Mouse (Mus musculus) forebrain, embryonic 12.5 days (tissue): ENCODE measurements around the gene Col4a3bp. TPM values are rescaled to one million over a fixed set of nuclear protein-coding genes. Genes with fewer than 3 reads are reported as not detected.
A peak's percentile ranks its signal among the peaks of the same experiment; 100 is the strongest.
"Not testable (repeated sequence)": the region's sequence is repeated elsewhere in the genome, so short reads cannot be mapped to it uniquely, and the experiment has no call there.

Experiments used
- ATAC-seq: fragments of 200-750 bp; cut with Nextera tagmentation; 2 replicates; pipeline ENCODE4 v1.8.0; 2017; ENCODE audit warnings: moderate TSS enrichment; ENCODE audit not compliant: low FRiP score
- H3K27ac ChIP-seq: fragments of 300-500 bp; sonication (generic); 2 replicates; pipeline ENCODE4 v1.5.1; 2016; ENCODE audit warnings: mild to moderate bottlenecking
- H3K27me3 ChIP-seq: fragments of 300-500 bp; sonication (generic); 2 replicates; pipeline ENCODE4 v1.6.1; 2016; ENCODE audit warnings: mild to moderate bottlenecking
- H3K36me3 ChIP-seq: fragments of 300-500 bp; sonication (generic); replicated peaks from 2 replicates; pipeline ENCODE4 v1.6.1; 2016; ENCODE audit warnings: mild to moderate bottlenecking
- H3K4me1 ChIP-seq: fragments of 300-500 bp; sonication (generic); 2 replicates; pipeline ENCODE4 v1.6.1; 2016
- H3K4me2 ChIP-seq: fragments of 300-500 bp; sonication (generic); 2 replicates; pipeline ENCODE4 v1.6.1; 2016; ENCODE audit warnings: mild to moderate bottlenecking, moderate library complexity
- H3K4me3 ChIP-seq: fragments of 300-500 bp; sonication (generic); replicated peaks from 2 replicates; pipeline ENCODE4 v1.5.1; 2016; ENCODE audit warnings: mild to moderate bottlenecking
- H3K9ac ChIP-seq: fragments of 300-500 bp; sonication (generic); 2 replicates; pipeline ENCODE4 v1.6.1; 2016; ENCODE audit warnings: mild to moderate bottlenecking
- H3K9me3 ChIP-seq: fragments of 300-500 bp; sonication (generic); 2 replicates; pipeline ENCODE4 v1.6.1; 2016
- WGBS: fragments of 180-500 bp; shearing (Covaris S2); methylation state at CpG from one replicate; pipeline ENCODE4 v1.1.7; 2016; 5-methylcytosine and 5-hydroxymethylcytosine counted together
- polyA plus RNA-seq: library from polyadenylated mRNA; unstranded; fragments of >200 nt; fragmentation: Nextera tagmentation; extraction: Ambion mirVana; gene quantifications from 2 replicates; pipeline ENCODE4 v1.2.1, GENCODE M21; 2016

The Col4a3bp gene
- polyA plus RNA-seq, 1 experiment from 2014 or later = 10.8 TPM

GRCm38 (mm10) chr13:96663120-96663519, 120.7 kb downstream of the Col4a3bp start:
- not testable (repeated sequence) for H3K4me2 ChIP-seq, ATAC-seq, H3K27me3 ChIP-seq, H3K9me3 ChIP-seq, H3K4me3 ChIP-seq, H3K27ac ChIP-seq, H3K9ac ChIP-seq
- H3K36me3 ChIP-seq = peaks cover 81% of the 10 kb centered on the region
- peaks cover 28% of the 10 kb centered on the region for H3K4me1 ChIP-seq
- WGBS = 97% methylated on average over 4 of the region's 4 CpGs

DNA sequence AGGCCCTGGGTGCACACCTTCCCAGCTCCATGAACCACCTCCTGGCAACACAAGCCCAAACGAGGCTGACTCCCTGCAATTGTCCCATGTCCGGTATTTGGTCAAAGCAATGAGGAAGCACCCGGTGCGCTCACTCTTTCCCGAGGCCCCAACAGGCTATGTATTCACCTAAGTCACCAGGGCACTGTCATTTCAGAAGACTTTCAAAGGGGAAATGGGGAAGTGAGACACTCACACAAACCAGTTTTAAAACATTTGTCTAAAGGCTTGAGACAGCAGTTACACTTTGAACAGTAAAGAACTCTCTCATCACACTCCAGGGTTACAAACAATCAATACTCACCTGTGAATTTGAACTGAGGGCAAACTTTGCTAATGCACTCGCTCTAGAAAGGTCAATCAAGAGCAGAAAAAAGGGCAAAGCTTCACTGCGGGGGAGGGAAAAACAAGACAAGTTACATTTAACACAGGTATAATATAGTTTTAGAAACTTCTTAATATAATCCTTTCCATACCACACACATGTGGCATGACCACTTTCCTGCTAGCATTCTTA, 122.1 kb downstream of the Col4a3bp start:
- H3K4me2 ChIP-seq = no peak overlapping the region
- no peak overlapping the region for H3K4me3 ChIP-seq
- no peak overlapping the region for H3K27ac ChIP-seq
- H3K36me3 ChIP-seq = peaks cover 67% of the 10 kb centered on the region
- 91% methylated on average over 7 of the region's 7 CpGs for WGBS
- no peaks in the 10 kb centered on the region for H3K9me3 ChIP-seq
- no peak overlapping the region for H3K9ac ChIP-seq
- no peak for ATAC-seq
- H3K27me3 ChIP-seq = no peaks in the 10 kb centered on the region
- H3K4me1 ChIP-seq = peaks cover 41% of the 10 kb centered on the region

GRCm38 (mm10) chr13:96670019-96670405, 127.6 kb downstream of the Col4a3bp start:
- no peaks in the 10 kb centered on the region for H3K27me3 ChIP-seq
- peaks cover 40% of the 10 kb centered on the region for H3K4me1 ChIP-seq
- H3K4me2 ChIP-seq = peak overlapping the region; percentile 79
- peaks cover 16% of the 10 kb centered on the region for H3K36me3 ChIP-seq
- no peak for ATAC-seq
- H3K9ac ChIP-seq = peak overlapping the region; percentile 97
- peak overlapping the region; percentile 97 for H3K27ac ChIP-seq
- no peaks in the 10 kb centered on the region for H3K9me3 ChIP-seq
- peak overlapping the region; percentile 98 for H3K4me3 ChIP-seq
- 5% methylated on average over 13 of the region's 13 CpGs for WGBS

DNA sequence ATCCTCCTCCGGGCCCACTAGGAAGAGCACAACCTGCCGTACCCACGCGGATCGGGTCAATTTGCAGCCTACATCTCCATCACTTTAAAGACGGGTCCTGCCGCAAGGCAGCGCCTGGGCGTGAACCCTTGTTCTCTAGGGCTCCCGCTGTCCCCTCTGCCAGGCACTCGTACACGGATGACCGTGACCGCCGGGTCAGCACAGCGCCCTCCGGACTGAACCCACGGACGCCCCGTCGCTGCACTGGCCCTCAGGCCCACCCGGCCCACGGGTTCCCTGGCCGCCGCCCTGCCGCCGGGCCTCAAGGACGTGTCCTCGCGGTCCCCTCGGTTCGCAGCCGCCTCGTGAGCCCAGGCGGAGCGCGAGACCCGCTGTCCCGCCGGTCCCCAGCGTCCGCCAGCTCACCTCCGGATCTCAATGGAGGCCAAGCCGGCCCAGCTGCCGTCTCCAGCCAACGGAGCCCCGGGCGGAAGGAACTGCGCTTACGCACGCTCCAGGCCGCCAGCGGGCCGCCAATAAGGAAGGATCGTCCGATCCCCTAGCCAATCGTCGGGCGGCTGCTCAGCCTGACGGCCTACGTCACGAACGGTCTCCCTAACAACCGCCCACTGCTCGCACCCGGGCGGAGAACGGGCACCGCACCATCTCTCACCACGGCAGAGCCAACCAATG, 128.1 kb downstream of the Col4a3bp start, which contains the start of gene Hmgcr:
Gene Hmgcr (minus strand): TSS at position 531 of the 672 bp plus-strand sequence.
- peak within 1 kb of the TSS; percentile 97 for H3K27ac ChIP-seq
- peaks cover 40% of the 10 kb centered on the region for H3K4me1 ChIP-seq
- no peaks in the 10 kb centered on the region for H3K27me3 ChIP-seq
- H3K36me3 ChIP-seq = peaks cover 11% of the 10 kb centered on the region
- H3K9ac ChIP-seq = peak within 1 kb of the TSS; percentile 97
- no peaks in the 10 kb centered on the region for H3K9me3 ChIP-seq
- H3K4me2 ChIP-seq = peak within 1 kb of the TSS; percentile 79
- under 1% methylated on average over 69 of the region's 70 CpGs for WGBS
- peak; percentile 100 for ATAC-seq
- peak within 1 kb of the TSS; percentile 98 for H3K4me3 ChIP-seq

GRCm38 (mm10) chr13:96671078-96671905, 128.9 kb downstream of the Col4a3bp start:
- 15% methylated on average over 31 of the region's 31 CpGs for WGBS
- no peak for ATAC-seq
- H3K36me3 ChIP-seq = peaks cover 5% of the 10 kb centered on the region; the same call in 1 of the 2 replicates
- H3K27me3 ChIP-seq = no peaks in the 10 kb centered on the region
- H3K4me1 ChIP-seq = peaks cover 37% of the 10 kb centered on the region
- H3K4me3 ChIP-seq = peak overlapping the region; percentile 98
- H3K4me2 ChIP-seq = peak overlapping the region; percentile 53
- H3K9me3 ChIP-seq = no peaks in the 10 kb centered on the region
- H3K27ac ChIP-seq = peak overlapping the region; percentile 97
- H3K9ac ChIP-seq = peak overlapping the region; percentile 55

DNA sequence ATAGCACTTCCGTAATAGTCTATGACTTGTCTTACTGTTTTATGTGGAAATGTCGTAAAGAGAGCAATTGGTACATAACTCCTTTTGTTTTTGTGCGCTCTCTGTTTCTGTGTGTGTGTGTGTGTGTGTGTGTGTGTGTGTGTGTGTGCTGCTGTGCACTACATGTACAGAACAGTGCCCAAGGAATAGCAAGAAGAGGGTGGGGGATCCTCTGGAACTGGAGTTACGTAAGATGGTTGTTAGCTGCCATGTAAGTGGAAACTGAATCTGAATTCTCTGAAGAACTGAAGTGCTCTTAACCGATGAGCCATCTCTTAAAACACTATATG, 129.5 kb downstream of the Col4a3bp start:
- 88% methylated on average over 5 of the region's 5 CpGs for WGBS
- Histone ChIP-seq H3K27ac (peak overlapping the region; percentile 97; the same call in 1 of the 2 replicates), H3K4me2 (no peak overlapping the region), H3K4me3 (no peak overlapping the region), H3K36me3 (no peaks in the 10 kb centered on the region), H3K9me3 (no peaks in the 10 kb centered on the region), H3K9ac (no peak overlapping the region), H3K27me3 (no peaks in the 10 kb centered on the region), H3K4me1 (peaks cover 31% of the 10 kb centered on the region)
- ATAC-seq = no peak

- 83% methylated on average over 6 of the region's 6 CpGs for WGBS
- Histone ChIP-seq H3K36me3 (no peaks in the 10 kb centered on the region), H3K4me1 (peaks cover 27% of the 10 kb centered on the region), H3K4me3 (no peak overlapping the region), H3K4me2 (no peak overlapping the region), H3K27ac (no peak overlapping the region), H3K9ac (no peak overlapping the region), H3K9me3 (no peaks in the 10 kb centered on the region), H3K27me3 (no peaks in the 10 kb centered on the region)
- ATAC-seq = no peak
Observed at GRCm38 (mm10) chr13:96672276-96672675, 129.9 kb downstream of the Col4a3bp start.

DNA sequence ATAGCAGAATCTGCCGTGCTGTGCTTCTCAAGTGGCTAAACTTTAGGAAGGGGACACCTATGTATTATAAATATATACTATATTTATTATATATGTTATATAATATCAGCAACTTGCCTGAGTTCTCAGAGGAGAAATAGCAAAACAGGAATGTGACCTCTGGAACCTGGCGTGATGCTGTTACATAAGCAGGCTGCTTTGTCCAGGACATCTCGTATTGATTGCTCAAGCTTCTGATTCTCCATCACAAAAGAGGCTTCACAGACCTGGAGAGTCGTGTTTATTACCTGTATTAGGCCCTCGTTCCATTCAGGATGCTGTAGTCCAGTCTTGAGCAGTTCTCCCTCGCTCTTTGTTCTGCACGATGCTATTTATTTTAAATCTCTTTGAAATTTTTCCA, 131.4 kb downstream of the Col4a3bp start:
- Histone ChIP-seq H3K4me2 (no peak overlapping the region), H3K4me1 (peaks cover 12% of the 10 kb centered on the region), H3K36me3 (no peaks in the 10 kb centered on the region), H3K27ac (no peak overlapping the region), H3K9ac (no peak overlapping the region), H3K4me3 (no peak overlapping the region), H3K27me3 (no peaks in the 10 kb centered on the region), H3K9me3 (no peaks in the 10 kb centered on the region)
- whole genome bisulfite sequencing = 84% methylated on average over 7 of the region's 7 CpGs
- ATAC-seq = no peak

GRCm38 (mm10) chr13:96675756-96676155, 133.3 kb downstream of the Col4a3bp start:
- H3K4me1 ChIP-seq = 0 out of 2 replicates have a peak, but pooled peaks cover 6% of the 10 kb centered on the region
- no peak overlapping the region for H3K4me2 ChIP-seq
- H3K4me3 ChIP-seq = no peak overlapping the region
- no peaks in the 10 kb centered on the region for H3K27me3 ChIP-seq
- ATAC-seq = no peak
- no peaks in the 10 kb centered on the region for H3K9me3 ChIP-seq
- 84% methylated on average over 6 of the region's 6 CpGs for WGBS
- no peak overlapping the region for H3K27ac ChIP-seq
- H3K36me3 ChIP-seq = no peaks in the 10 kb centered on the region
- no peak overlapping the region for H3K9ac ChIP-seq

GRCm38 (mm10) chr13:96677071-96677470, 134.7 kb downstream of the Col4a3bp start:
- Histone ChIP-seq H3K27me3 (no peaks in the 10 kb centered on the region), H3K36me3 (no peaks in the 10 kb centered on the region), H3K9me3 (no peaks in the 10 kb centered on the region), H3K4me3 (no peak overlapping the region), H3K27ac (no peak overlapping the region), H3K4me1 (no peaks in the 10 kb centered on the region), H3K9ac (no peak overlapping the region), H3K4me2 (no peak overlapping the region)
- WGBS = 92% methylated on average over 1 of the region's 1 CpGs
- no peak for ATAC-seq

- H3K9me3 ChIP-seq = no peaks in the 10 kb centered on the region
- no peak overlapping the region for H3K27ac ChIP-seq
- ATAC-seq = no peak
Observed at GRCm38 (mm10) chr13:96678616-96679015, 136.2 kb downstream of the Col4a3bp start.

More at GRCm38 (mm10) chr13:96678616-96679015, 136.2 kb downstream of the Col4a3bp start:
- no peak overlapping the region for H3K4me2 ChIP-seq
- no peaks in the 10 kb centered on the region for H3K36me3 ChIP-seq
- H3K4me3 ChIP-seq = no peak overlapping the region
- H3K27me3 ChIP-seq = no peaks in the 10 kb centered on the region
- no peak overlapping the region for H3K9ac ChIP-seq
- WGBS = 86% methylated on average over 6 of the region's 6 CpGs
- no peaks in the 10 kb centered on the region for H3K4me1 ChIP-seq
